Mouse (Mus musculus) lung, embryonic 14.5 days (tissue): ENCODE results near the gene Atg2a. TPM values are rescaled to one million over a fixed set of nuclear protein-coding genes. Genes with fewer than 3 reads are reported as not detected.

Experiments used
- ATAC-seq: fragments of 200-750 bp; cut with Nextera tagmentation; 2 replicates; pipeline ENCODE4 v1.8.0; 2017; ENCODE audit warnings: mild to moderate bottlenecking, moderate TSS enrichment, moderate library complexity; ENCODE audit not compliant: insufficient read depth
- DNase-seq: peaks from one replicate; pipeline ENCODE4 v3.0.0-alpha.2; 2015
- H3K27ac ChIP-seq: fragments of 300-500 bp; sonication (generic); 2 replicates; pipeline ENCODE4 v1.5.1; 2014; ENCODE audit warnings: low read depth, mild to moderate bottlenecking, moderate library complexity
- H3K27me3 ChIP-seq: fragments of 300-500 bp; sonication (generic); 2 replicates; pipeline ENCODE4 v1.6.1; 2014; ENCODE audit warnings: low read length, control low read depth; ENCODE audit not compliant: insufficient read depth
- H3K36me3 ChIP-seq: fragments of 300-500 bp; sonication (generic); 2 replicates; pipeline ENCODE4 v1.6.1; 2014; ENCODE audit warnings: control low read depth; ENCODE audit not compliant: insufficient read depth
- H3K4me1 ChIP-seq: fragments of 300-500 bp; sonication (generic); 2 replicates; pipeline ENCODE4 v1.6.1; 2014; ENCODE audit warnings: antibody characterized with exemption, control low read depth; ENCODE audit not compliant: insufficient read depth
- H3K4me2 ChIP-seq: fragments of 300-500 bp; sonication (generic); 2 replicates; pipeline ENCODE4 v1.6.1; 2014; ENCODE audit warnings: mild to moderate bottlenecking
- H3K4me3 ChIP-seq: fragments of 300-500 bp; sonication (generic); 2 replicates; pipeline ENCODE4 v1.5.1; 2014; ENCODE audit warnings: low read depth, low read length
- H3K9ac ChIP-seq: fragments of 300-500 bp; sonication (generic); 2 replicates; pipeline ENCODE4 v1.6.1; 2014
- H3K9me3 ChIP-seq: fragments of 300-500 bp; sonication (generic); 2 replicates; pipeline ENCODE4 v1.6.1; 2016; ENCODE audit warnings: low read depth, low read length, control low read depth
- CTCF ChIP-seq: IDR thresholded peaks from 2 replicates; pipeline ENCODE4 v1.5.1; 2016; ENCODE audit warnings: antibody characterized with exemption, low read depth
- WGBS: fragments of 180-500 bp; shearing (Covaris S2); extraction: QIAGEN DNeasy Blood & Tissue Kit; methylation state at CpG from one replicate; pipeline ENCODE4 v1.1.7; 2014; 5-methylcytosine and 5-hydroxymethylcytosine counted together
- polyA plus RNA-seq: library from polyadenylated mRNA; unstranded; fragments of >200 nt; fragmentation: Nextera tagmentation; extraction: Ambion mirVana; gene quantifications from 2 replicates; pipeline ENCODE4 v1.2.1, GENCODE M21; 2014

Atg2a gene
- polyA plus RNA-seq, 1 experiment from 2014 or later, result 13.0 TPM

DNA sequence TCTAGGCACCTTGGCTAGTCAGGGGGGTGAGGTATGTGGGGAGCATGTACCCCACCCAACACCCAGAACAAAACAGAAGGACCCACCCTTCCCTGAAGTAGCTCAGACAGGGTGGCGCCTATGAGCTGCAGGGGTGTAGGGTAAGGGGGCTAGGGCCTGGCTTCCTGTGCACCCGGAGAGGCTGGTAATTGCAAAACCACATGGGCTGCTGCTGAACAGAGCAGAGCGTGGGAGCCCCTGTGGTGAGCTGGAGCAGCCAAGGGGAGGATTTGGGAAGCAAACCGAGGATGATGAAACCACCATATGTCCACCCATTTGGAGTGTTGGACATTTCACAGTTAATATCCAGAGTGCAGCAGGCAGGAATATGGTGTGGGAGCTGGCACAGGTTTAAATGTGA, 61.1 kb downstream of the Atg2a start:
- H3K4me3 ChIP-seq, result no peak overlapping the region
- H3K4me2 ChIP-seq, result no peak overlapping the region
- H3K9ac ChIP-seq, result no peak overlapping the region
- 37% methylated on average over 4 of the region's 4 CpGs for WGBS
- no peaks in the 10 kb centered on the region for H3K27me3 ChIP-seq
- H3K27ac ChIP-seq, result no peak overlapping the region
- H3K9me3 ChIP-seq, result no peaks in the 10 kb centered on the region
- ATAC-seq (no peak), DNase-seq (no peak)
- peaks cover 18% of the 10 kb centered on the region for H3K36me3 ChIP-seq
- TF ChIP-seq CTCF, result no peak
- H3K4me1 ChIP-seq, result peaks cover 4% of the 10 kb centered on the region; the same call in 1 of the 2 replicates

DNA sequence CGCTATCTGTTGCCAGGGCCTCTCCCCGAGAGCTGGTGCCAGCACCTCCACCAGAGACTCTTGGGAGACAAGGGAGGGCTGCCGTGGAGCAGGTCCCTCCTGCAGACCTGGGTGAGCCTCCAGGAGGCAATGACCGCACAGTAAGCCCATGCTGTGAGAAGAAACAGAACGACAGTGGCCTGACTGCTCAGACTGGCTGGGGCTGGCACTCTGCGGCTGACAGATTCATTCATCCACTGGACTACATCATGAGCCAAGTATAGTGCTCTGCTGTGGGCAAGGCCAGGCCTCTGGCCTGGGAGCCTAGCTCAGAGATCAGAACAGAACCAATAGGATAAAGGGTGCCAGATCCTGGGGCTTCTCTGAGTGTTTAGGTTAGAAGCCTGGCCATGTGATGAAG, 62.4 kb downstream of the Atg2a start:
- no peak for TF ChIP-seq CTCF
- no peak overlapping the region for H3K9ac ChIP-seq
- H3K4me3 ChIP-seq, result no peak overlapping the region
- H3K27me3 ChIP-seq, result no peaks in the 10 kb centered on the region
- no peak for ATAC-seq
- no peak for DNase-seq
- H3K4me1 ChIP-seq, result peaks cover 4% of the 10 kb centered on the region; the same call in 1 of the 2 replicates
- WGBS, result 70% methylated on average over 6 of the region's 6 CpGs
- peaks cover 5% of the 10 kb centered on the region; the same call in 1 of the 2 replicates for H3K36me3 ChIP-seq
- no peaks in the 10 kb centered on the region for H3K9me3 ChIP-seq
- no peak overlapping the region for H3K27ac ChIP-seq
- no peak overlapping the region for H3K4me2 ChIP-seq

DNA sequence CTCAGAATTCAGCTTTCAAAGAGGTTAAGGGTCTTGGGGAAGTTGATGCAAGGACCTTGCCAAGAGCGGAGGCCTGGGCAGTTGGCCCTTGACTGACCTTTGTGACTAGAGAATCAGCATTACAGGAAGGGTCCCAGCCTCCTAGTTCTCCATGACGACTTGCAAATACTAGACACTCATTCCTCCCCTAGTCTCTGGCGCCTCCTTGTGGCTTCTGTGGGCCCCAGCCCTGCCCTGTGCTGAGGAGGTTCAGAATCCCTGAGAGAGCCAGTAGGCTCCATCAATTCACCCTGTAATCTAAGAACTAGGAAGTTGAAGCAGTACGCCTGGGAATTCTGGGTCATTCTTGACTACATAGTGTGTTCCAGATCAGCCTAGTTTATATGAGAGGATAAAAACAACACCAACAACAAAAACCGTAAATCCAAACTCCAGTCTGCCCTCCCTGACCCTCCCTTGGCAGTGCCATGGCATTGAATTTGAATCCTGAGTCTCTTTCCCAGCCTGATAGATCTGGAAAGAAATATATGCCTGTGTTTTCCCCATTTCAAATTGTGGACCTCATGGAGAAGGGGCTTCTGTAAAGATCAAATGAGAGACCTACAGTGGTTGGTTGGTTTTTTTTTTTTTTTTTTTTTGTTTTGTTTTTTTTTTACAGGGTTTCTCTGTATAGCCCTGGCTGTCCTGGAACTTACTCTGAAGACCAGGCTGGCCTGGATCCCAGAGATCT, 63.5 kb downstream of the Atg2a start:
- no peak overlapping the region for H3K27ac ChIP-seq
- peak; percentile 51 for ATAC-seq
- H3K4me1 ChIP-seq, result peaks cover 1% of the 10 kb centered on the region; the same call in 1 of the 2 replicates
- peak; percentile 94 for DNase-seq
- no peaks in the 10 kb centered on the region for H3K36me3 ChIP-seq
- no peaks in the 10 kb centered on the region for H3K27me3 ChIP-seq
- H3K4me3 ChIP-seq, result no peak overlapping the region
- WGBS, result 23% methylated on average over 5 of the region's 5 CpGs
- peak; percentile 94 for TF ChIP-seq CTCF
- H3K9me3 ChIP-seq, result no peaks in the 10 kb centered on the region
- no peak overlapping the region for H3K4me2 ChIP-seq
- no peak overlapping the region for H3K9ac ChIP-seq

DNA sequence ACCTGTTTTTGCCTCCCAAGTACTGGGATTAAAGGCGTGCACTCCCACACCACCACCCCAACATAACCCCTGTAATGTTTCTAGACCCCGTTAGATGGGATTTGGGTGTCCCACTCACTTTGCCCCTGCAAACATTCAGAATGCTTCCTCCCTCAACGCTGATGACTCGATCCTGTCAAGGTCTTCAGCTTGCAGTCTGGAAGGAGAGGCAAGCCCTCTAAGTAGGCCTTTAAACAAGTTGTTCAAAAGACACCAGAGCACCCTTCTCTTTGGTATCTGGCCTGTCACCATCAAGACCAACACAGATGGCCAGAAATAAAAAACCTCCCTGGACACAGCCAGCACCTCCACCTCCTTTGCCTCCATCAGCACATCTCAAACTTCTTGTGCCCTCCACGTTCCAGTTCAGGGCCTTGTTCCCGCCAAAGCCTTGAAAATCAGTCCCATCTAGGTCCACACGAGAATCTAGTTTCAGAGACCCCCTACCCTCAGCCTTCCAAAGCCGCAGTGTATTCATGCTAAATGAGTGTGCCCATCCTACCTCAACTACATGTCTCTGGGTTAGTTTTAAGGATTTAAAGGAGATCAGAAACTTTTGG, 64.1 kb downstream of the Atg2a start:
- Histone ChIP-seq H3K36me3 (peaks cover 6% of the 10 kb centered on the region), H3K4me2 (peak overlapping the region; percentile 75), H3K4me3 (peak overlapping the region; percentile 62), H3K4me1 (no peaks in the 10 kb centered on the region), H3K9ac (peak overlapping the region; percentile 54), H3K27me3 (no peaks in the 10 kb centered on the region), H3K27ac (peak overlapping the region; percentile 76; the same call in 1 of the 2 replicates), H3K9me3 (no peaks in the 10 kb centered on the region)
- no peak for ATAC-seq
- 47% methylated on average over 8 of the region's 8 CpGs for WGBS
- TF ChIP-seq CTCF, result no peak
- no peak for DNase-seq

DNA sequence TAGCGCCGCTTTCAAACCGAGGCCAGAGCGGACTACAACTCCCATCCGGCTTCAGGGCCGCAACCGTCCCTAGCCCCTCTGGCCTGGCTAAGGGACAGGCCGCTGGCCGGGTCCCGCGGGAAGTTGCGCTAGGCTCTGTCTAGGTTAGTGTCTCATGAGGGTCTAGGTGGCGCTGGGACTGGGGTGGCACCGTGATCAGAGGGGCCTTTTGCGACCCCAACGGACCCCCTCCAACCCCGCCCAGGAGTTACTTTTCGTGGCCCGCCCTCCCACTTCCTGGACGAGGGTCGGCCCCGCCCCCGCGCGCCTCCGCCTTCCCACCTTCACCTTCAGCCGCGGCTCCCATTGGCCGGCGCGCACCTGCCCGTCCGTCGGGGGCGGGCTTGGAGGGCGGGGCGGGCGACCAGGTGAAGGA, 64.7 kb downstream of the Atg2a start, which contains the start of gene Cdc42bpg:
Gene Cdc42bpg, plus strand, starts transcription at position 320 of the 415 bp plus-strand sequence.
- no peaks in the 10 kb centered on the region for H3K9me3 ChIP-seq
- ATAC-seq (peak; percentile 81), DNase-seq (peak; percentile 87)
- peak within 1 kb of the TSS; percentile 62 for H3K4me3 ChIP-seq
- under 1% methylated on average over 37 of the region's 38 CpGs for WGBS
- no peaks in the 10 kb centered on the region for H3K4me1 ChIP-seq
- peak within 1 kb of the TSS; percentile 54 for H3K9ac ChIP-seq
- H3K27me3 ChIP-seq, result no peaks in the 10 kb centered on the region
- H3K27ac ChIP-seq, result peak within 1 kb of the TSS; percentile 76
- peaks cover 12% of the 10 kb centered on the region for H3K36me3 ChIP-seq
- TF ChIP-seq CTCF, result no peak
- H3K4me2 ChIP-seq, result peak within 1 kb of the TSS; percentile 75

DNA sequence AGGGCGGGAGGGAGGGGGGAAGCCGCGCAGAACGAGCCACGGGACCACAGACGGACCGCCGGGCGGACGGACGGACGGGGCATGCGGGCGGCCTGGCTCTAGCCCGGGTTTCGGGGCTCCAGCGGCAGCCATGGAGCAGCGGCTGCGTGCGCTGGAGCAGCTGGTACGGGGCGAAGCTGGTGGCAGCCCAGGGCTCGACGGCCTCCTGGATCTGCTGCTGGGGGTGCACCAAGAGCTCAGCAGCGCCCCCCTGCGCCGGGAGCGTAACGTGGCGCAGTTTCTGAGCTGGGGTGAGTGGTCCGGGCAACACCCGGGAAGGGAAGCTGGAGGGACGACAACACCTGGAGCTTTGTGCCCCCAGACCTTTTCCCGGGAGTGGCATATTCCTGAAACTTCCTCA, 65.1 kb downstream of the Atg2a start:
- H3K4me3 ChIP-seq, result peak overlapping the region; percentile 62
- TF ChIP-seq CTCF, result peak; percentile 84
- peak overlapping the region; percentile 54 for H3K9ac ChIP-seq
- H3K36me3 ChIP-seq, result peaks cover 15% of the 10 kb centered on the region
- H3K4me2 ChIP-seq, result peak overlapping the region; percentile 75
- H3K27ac ChIP-seq, result peak overlapping the region; percentile 76
- no peaks in the 10 kb centered on the region for H3K27me3 ChIP-seq
- no peaks in the 10 kb centered on the region for H3K4me1 ChIP-seq
- WGBS, result under 1% methylated on average over 30 of the region's 34 CpGs
- peak; percentile 66 for ATAC-seq
- no peaks in the 10 kb centered on the region for H3K9me3 ChIP-seq
- DNase-seq, result peak; percentile 89
